Mouse (Mus musculus) mammary gland, adult 2 months (tissue): ENCODE data around the gene Prcp. TPM values are rescaled to one million over a fixed set of nuclear protein-coding genes. Genes with fewer than 3 reads are reported as not detected.

Source experiments
- polyA plus RNA-seq: library from polyadenylated mRNA; depleted of rRNA; stranded (reverse); fragments of >200 nt; gene quantifications from 2 replicates; pipeline ENCODE4 v1.2.3, GENCODE M21; 2012; ENCODE audit warnings: low replicate concordance; rRNA removed

The Prcp gene
- polyA plus RNA-seq: 35.6 and 44.4 TPM in 2 replicates

GRCm38 (mm10) chr7:92874116-92874675 is at the start of gene Prcp, which contains the start of gene Ddias:
Gene Prcp (plus strand): TSS chr7:92874470.
Gene Ddias (minus strand): TSS chr7:92874247.

Other genes starting within 250 kb of the Prcp start
- gene Ankrd42, start 237.3 kb upstream of the Prcp start, polyA plus RNA-seq: 0.79 and 1.5 TPM in 2 replicates
- gene Pcf11, start 204.5 kb upstream of the Prcp start, polyA plus RNA-seq: 17.6 and 19.3 TPM in 2 replicates
- gene Rab30, start 132.9 kb upstream of the Prcp start, polyA plus RNA-seq: 2.1 and 4.6 TPM in 2 replicates
- 0.06 and 0.13 TPM in 2 replicates for gene Ddias, start 223 bp upstream of the Prcp start, polyA plus RNA-seq
- gene Fam181b, start 205.4 kb downstream of the Prcp start, polyA plus RNA-seq: 2.2 and 6.4 TPM in 2 replicates